Mouse (Mus musculus) liver, embryonic 14.5 days (tissue): ENCODE measurements around the gene Serinc1.

ENCODE experiments used
- CTCF ChIP-seq: IDR thresholded peaks from 2 replicates; pipeline ENCODE4 v1.5.1; 2016; ENCODE audit warnings: antibody characterized with exemption, low read depth, control low read depth
- EP300 ChIP-seq: IDR thresholded peaks from 2 replicates; pipeline ENCODE4 v1.6.1; 2016; ENCODE audit warnings: antibody characterized with exemption, low read depth

DNA sequence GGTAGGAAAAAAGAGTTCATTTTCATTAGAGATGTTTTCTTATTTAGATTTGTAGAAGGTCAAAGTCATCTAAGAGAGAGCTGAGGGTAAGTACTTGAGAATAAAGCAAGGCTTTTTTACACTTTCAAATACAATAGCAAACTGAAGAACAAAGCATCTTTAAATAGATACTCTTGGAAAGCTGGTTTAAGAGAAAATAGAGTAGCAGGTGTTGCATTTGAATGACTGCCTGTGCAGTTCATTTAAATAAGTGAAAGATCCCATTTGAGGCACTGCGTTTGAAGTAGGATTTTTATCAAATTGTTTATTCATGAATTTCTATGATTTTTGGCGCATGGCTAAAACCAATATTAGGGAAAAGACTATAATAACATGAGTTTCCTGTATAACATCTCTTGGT lies 44.4 kb upstream of the Serinc1 start:
- no peak for TF ChIP-seq EP300
- TF ChIP-seq CTCF, result no peak
